8 mouse cellular contexts compared by ENCODE assay signal in genomic region chr15:37134913-37135589, GRCm38 (mm10).
DNase-seq lines count a peak whose midpoint lies in the region; ATAC-seq and TF ChIP-seq lines count a peak whose summit lies in the region.

No protein-coding gene starts in this region.

- no peaks in the 10 kb centered on the region for H3K4me1 ChIP-seq in bone marrow macrophage, adult 2 months (ENCODE audit: control insufficient read depth, insufficient read depth, low read length)
- H3K4me1 ChIP-seq in forebrain, embryonic 14.5 days (ENCODE audit: control insufficient read depth, insufficient read depth, low read length), result peaks cover 7% of the 10 kb centered on the region
- H3K4me1 ChIP-seq in intestine, embryonic 15.5 days (replicated peaks), result 0 out of 2 replicates have a peak, but pooled peaks cover 4% of the 10 kb centered on the region
- H3K4me1 ChIP-seq in limb, embryonic 15.5 days, result peaks cover 12% of the 10 kb centered on the region
- H3K4me1 ChIP-seq in midbrain, postnatal 0 days (ENCODE audit: insufficient read depth, low read length), result 0 out of 2 replicates have a peak, but pooled peaks cover 9% of the 10 kb centered on the region

- H3K9me3 ChIP-seq in forebrain, embryonic 14.5 days (replicated peaks; ENCODE audit: control insufficient read depth, low read length), result no peaks in the 10 kb centered on the region
- H3K9me3 ChIP-seq in intestine, embryonic 15.5 days, result no peaks in the 10 kb centered on the region
- H3K9me3 ChIP-seq in limb, embryonic 15.5 days, result no peaks in the 10 kb centered on the region
- H3K9me3 ChIP-seq in midbrain, postnatal 0 days (ENCODE audit: low read length), result no peaks in the 10 kb centered on the region

- DNase-seq in left cerebral cortex, adult 18-20 months (ENCODE audit: low spot score in 2 of 2), result peak; percentile 48 to 50
- DNase-seq in left cerebral cortex, adult 8-10 months (ENCODE audit: low spot score in 2 of 2), result no peak
- peak; percentile 52 for DNase-seq in forebrain, embryonic 14.5 days (ENCODE audit: low spot score)
- peak; percentile 51 for DNase-seq in midbrain, postnatal 0 days (ENCODE audit: low spot score)
- no peak for DNase-seq in spleen, postnatal 14 days (ENCODE audit: low spot score in 2 of 2)

- H3K27me3 ChIP-seq in forebrain, embryonic 14.5 days (replicated peaks; ENCODE audit: control insufficient read depth, insufficient read depth, low read length), result no peaks in the 10 kb centered on the region
- H3K27me3 ChIP-seq in intestine, embryonic 15.5 days (replicated peaks), result no peaks in the 10 kb centered on the region
- no peaks in the 10 kb centered on the region for H3K27me3 ChIP-seq in limb, embryonic 15.5 days
- H3K27me3 ChIP-seq in midbrain, postnatal 0 days (ENCODE audit: insufficient read depth, low read length), result no peaks in the 10 kb centered on the region

- 24% methylated on average over 20 of the region's 20 CpGs for WGBS in forebrain, embryonic 14.5 days
- 26% methylated on average over 20 of the region's 20 CpGs for WGBS in intestine, embryonic 15.5 days
- WGBS in limb, embryonic 15.5 days, result 20% methylated on average over 20 of the region's 20 CpGs
- 21% methylated on average over 20 of the region's 20 CpGs for WGBS in midbrain, postnatal 0 days

- no peak overlapping the region for H3K27ac ChIP-seq in bone marrow macrophage, adult 2 months (ENCODE audit: insufficient read depth, low read depth, low read length)
- peak overlapping the region; percentile 88 for H3K27ac ChIP-seq in forebrain, embryonic 14.5 days (ENCODE audit: low read depth, low read length)
- peak overlapping the region; percentile 83 for H3K27ac ChIP-seq in intestine, embryonic 15.5 days
- H3K27ac ChIP-seq in limb, embryonic 15.5 days, result peak overlapping the region; percentile 87
- peak overlapping the region; percentile 77 for H3K27ac ChIP-seq in midbrain, postnatal 0 days (ENCODE audit: low read depth, low read length)

- no peak for TF ChIP-seq CTCF in bone marrow macrophage, adult 2 months (IDR thresholded peaks at IDR 0.05; ENCODE audit: low read depth, low read length)
- TF ChIP-seq CTCF in midbrain, postnatal 0 days (IDR thresholded peaks at IDR 0.05), result no peak

- ATAC-seq in forebrain, embryonic 14.5 days, result peak; percentile 66
- peak; percentile 50 for ATAC-seq in intestine, embryonic 15.5 days
- peak; percentile 48; the same call in 1 of the 2 replicates for ATAC-seq in limb, embryonic 15.5 days (ENCODE audit: insufficient number of reproducible peaks, low FRiP score, low TSS enrichment, low read depth)
- peak; percentile 39 for ATAC-seq in midbrain, postnatal 0 days (ENCODE audit: low FRiP score)

- H3K4me3 ChIP-seq in bone marrow macrophage, adult 2 months (ENCODE audit: insufficient read depth, low read length), result peak overlapping the region; percentile 47
- H3K4me3 ChIP-seq in forebrain, embryonic 14.5 days (ENCODE audit: low read depth, low read length), result peak overlapping the region; percentile 44
- H3K4me3 ChIP-seq in intestine, embryonic 15.5 days (replicated peaks), result peak overlapping the region; percentile 49
- H3K4me3 ChIP-seq in limb, embryonic 15.5 days, result peak overlapping the region; percentile 51
- H3K4me3 ChIP-seq in midbrain, postnatal 0 days (ENCODE audit: low read depth, low read length), result peak overlapping the region; percentile 42

- no peak for TF ChIP-seq POLR2A in bone marrow macrophage, adult 2 months (IDR thresholded peaks at IDR 0.05; ENCODE audit: borderline replicate concordance, low read depth, low read length)

- H3K9ac ChIP-seq in forebrain, embryonic 14.5 days (ENCODE audit: low read length), result peak overlapping the region; percentile 82
- peak overlapping the region; percentile 54 for H3K9ac ChIP-seq in intestine, embryonic 15.5 days
- H3K9ac ChIP-seq in limb, embryonic 15.5 days, result peak overlapping the region; percentile 41
- peak overlapping the region; percentile 80 for H3K9ac ChIP-seq in midbrain, postnatal 0 days (replicated peaks; ENCODE audit: low read length, poor library complexity, severe bottlenecking)

- no peaks in the 10 kb centered on the region for H3K36me3 ChIP-seq in forebrain, embryonic 14.5 days (ENCODE audit: control insufficient read depth, insufficient read depth, low read length)
- no peaks in the 10 kb centered on the region for H3K36me3 ChIP-seq in intestine, embryonic 15.5 days
- no peaks in the 10 kb centered on the region for H3K36me3 ChIP-seq in limb, embryonic 15.5 days
- H3K36me3 ChIP-seq in midbrain, postnatal 0 days (ENCODE audit: insufficient read depth, low read length), result no peaks in the 10 kb centered on the region

- peak overlapping the region; percentile 73 for H3K4me2 ChIP-seq in forebrain, embryonic 14.5 days (ENCODE audit: low read length)
- peak overlapping the region; percentile 74 for H3K4me2 ChIP-seq in intestine, embryonic 15.5 days (replicated peaks)
- peak overlapping the region; percentile 66 for H3K4me2 ChIP-seq in limb, embryonic 15.5 days
- peak overlapping the region; percentile 63 for H3K4me2 ChIP-seq in midbrain, postnatal 0 days (ENCODE audit: low read depth, low read length, poor library complexity, severe bottlenecking)

Comparison
In these comparisons a context has a peak if more than half of its experiments do, and no peak if none do; other contexts are left out.
1. DNase-seq: peak in left cerebral cortex, adult 18-20 months (2 of 2), forebrain, embryonic 14.5 days (single experiment) and midbrain, postnatal 0 days (single experiment); none in left cerebral cortex, adult 8-10 months (0 of 2) and spleen, postnatal 14 days (0 of 2).
2. Peak in every context shown above with its lines, with median percentiles within 50 percentile points of each other: H3K4me3 ChIP-seq, ATAC-seq, H3K4me2 ChIP-seq and H3K9ac ChIP-seq.